In genomic region chr17:55711984-55712811, GRCm38 (mm10) we compare ENCODE assay signal across 7 mouse cellular contexts. TPM values are rescaled to one million over a fixed set of nuclear protein-coding genes. Genes with fewer than 3 reads are reported as not detected.
DNase-seq lines count a peak whose midpoint lies in the region; ATAC-seq lines count a peak whose summit lies in the region.

TSS of gene Pot1b (minus strand) at chr17:55712628.

- no peaks in the 10 kb centered on the region for H3K4me1 ChIP-seq in intestine, embryonic 15.5 days (replicated peaks)
- H3K4me1 ChIP-seq in midbrain, embryonic 10.5 days, result peaks cover 10% of the 10 kb centered on the region; the same call in 1 of the 2 replicates

- H3K27me3 ChIP-seq in intestine, embryonic 15.5 days (replicated peaks), result no peaks in the 10 kb centered on the region
- H3K27me3 ChIP-seq in midbrain, embryonic 10.5 days (ENCODE audit: low read depth, poor library complexity, severe bottlenecking), result no peaks in the 10 kb centered on the region

- H3K4me2 ChIP-seq in intestine, embryonic 15.5 days (replicated peaks), result peak within 1 kb of the TSS; percentile 72

- H3K9ac ChIP-seq in intestine, embryonic 15.5 days, result peak within 1 kb of the TSS; percentile 53

- no peak within 1 kb of the TSS for H3K27ac ChIP-seq in intestine, embryonic 15.5 days
- H3K27ac ChIP-seq in midbrain, embryonic 10.5 days (replicated peaks), result peak within 1 kb of the TSS; percentile 86

- under 1% methylated on average over 37 of the region's 37 CpGs for WGBS in intestine, embryonic 15.5 days
- WGBS in midbrain, embryonic 10.5 days, result 0% methylated on average over 37 of the region's 37 CpGs

- H3K36me3 ChIP-seq in intestine, embryonic 15.5 days, result no peaks in the 10 kb centered on the region
- H3K36me3 ChIP-seq in midbrain, embryonic 10.5 days, result peaks cover 19% of the 10 kb centered on the region

- intact Hi-C loops in gastrocnemius, postnatal 36 days (cut with DNase I), result loop anchor here (10.0 kb wide), 1 partner anchor 153 kb away; no protein-coding TSS in a partner anchor
- intact Hi-C loops in left cerebral cortex, postnatal 25 days (cut with DNase I), result no loop called here

- no peaks in the 10 kb centered on the region for H3K9me3 ChIP-seq in intestine, embryonic 15.5 days
- H3K9me3 ChIP-seq in midbrain, embryonic 10.5 days (replicated peaks), result no peaks in the 10 kb centered on the region

- ATAC-seq in intestine, embryonic 15.5 days, result peak; percentile 100

- peak; percentile 98 for DNase-seq in adrenal gland, adult 2 months
- peak; percentile 97 for DNase-seq in embryo, embryonic 11.5 days (ENCODE audit: low read depth, low spot score)
- DNase-seq in gastrocnemius, postnatal 36 days, result peak; percentile 96 to 98
- peak; percentile 93 to 98 for DNase-seq in left cerebral cortex, postnatal 25 days (ENCODE audit: low spot score in 2 of 2)
- DNase-seq in midbrain, embryonic 10.5 days (ENCODE audit: low spot score), result peak; percentile 98
- DNase-seq in right cerebral cortex, postnatal 4 days, result peak; percentile 98

- H3K4me3 ChIP-seq in intestine, embryonic 15.5 days (replicated peaks), result peak within 1 kb of the TSS; percentile 77
- H3K4me3 ChIP-seq in midbrain, embryonic 10.5 days, result peak within 1 kb of the TSS; percentile 84

RNA-seq across cellular contexts. Expression of gene Pot1b, which starts in this region (rescaled TPM):
- 1 to 10 TPM; 5.7 to 8.9 TPM for total RNA-seq in adrenal gland, adult 2 months (2021)
- 0.52 and 0.81 TPM in 2 replicates for polyA plus RNA-seq in adrenal gland, adult 2 months (2012; rRNA removed)
- total RNA-seq in gastrocnemius, postnatal 36 days (2021), result 1 to 10 TPM; 1.3 to 1.4 TPM
- polyA plus RNA-seq in intestine, embryonic 15.5 days (2015; fragmentation: Nextera tagmentation; extraction: Ambion mirVana), result 6.6 and 7.0 TPM in 2 replicates
- 1 to 10 TPM; 5.3 to 6.1 TPM for total RNA-seq in left cerebral cortex, postnatal 25 days (2021)
- 10.3 and 11.3 TPM in 2 replicates for polyA plus RNA-seq in midbrain, embryonic 10.5 days (2016; fragmentation: Nextera tagmentation; extraction: Ambion mirVana)
